Mouse (Mus musculus) erythroblast, embryonic 14.5 days (primary cell): ENCODE results near the gene Rpn2. TPM values are rescaled to one million over a fixed set of nuclear protein-coding genes. Genes with fewer than 3 reads are reported as not detected.
A peak's percentile ranks its signal among the peaks of the same experiment; 100 is the strongest.

ENCODE experiments used
- H3K27me3 ChIP-seq: 2 replicates; pipeline ENCODE4 v1.6.1; 2012; ENCODE audit warnings: inconsistent platforms; ENCODE audit not compliant: control insufficient read depth
- H3K36me3 ChIP-seq: 2 replicates; pipeline ENCODE4 v1.6.1; 2012; ENCODE audit warnings: mild to moderate bottlenecking, inconsistent platforms; ENCODE audit not compliant: control insufficient read depth
- H3K4me1 ChIP-seq: 2 replicates; pipeline ENCODE4 v1.6.1; 2012; ENCODE audit warnings: inconsistent platforms; ENCODE audit not compliant: control insufficient read depth
- H3K4me3 ChIP-seq: replicated peaks from 2 replicates; pipeline ENCODE3; 2012; ENCODE audit warnings: moderate library complexity, mild to moderate bottlenecking, inconsistent platforms
- H3K9me3 ChIP-seq: 2 replicates; pipeline ENCODE4 v1.6.1; 2012; ENCODE audit warnings: low read length, inconsistent platforms, mixed read lengths; ENCODE audit not compliant: control insufficient read depth
- GATA1 ChIP-seq: IDR thresholded peaks from 2 replicates; pipeline ENCODE4 v1.6.1; 2012; ENCODE audit warnings: low read length, inconsistent platforms, mixed read lengths
- TAL1 ChIP-seq: IDR thresholded peaks from 3 replicates; pipeline ENCODE4 v1.6.1; 2012; ENCODE audit warnings: low read length, inconsistent platforms, mixed read lengths
- polyA plus RNA-seq: library from polyadenylated mRNA; stranded (reverse); fragments of >175 nt; gene quantifications from 2 replicates; pipeline ENCODE4 v1.2.3, GENCODE M21; 2012

The Rpn2 gene
- polyA plus RNA-seq = 4.6 and 6.0 TPM in 2 replicates

DNA sequence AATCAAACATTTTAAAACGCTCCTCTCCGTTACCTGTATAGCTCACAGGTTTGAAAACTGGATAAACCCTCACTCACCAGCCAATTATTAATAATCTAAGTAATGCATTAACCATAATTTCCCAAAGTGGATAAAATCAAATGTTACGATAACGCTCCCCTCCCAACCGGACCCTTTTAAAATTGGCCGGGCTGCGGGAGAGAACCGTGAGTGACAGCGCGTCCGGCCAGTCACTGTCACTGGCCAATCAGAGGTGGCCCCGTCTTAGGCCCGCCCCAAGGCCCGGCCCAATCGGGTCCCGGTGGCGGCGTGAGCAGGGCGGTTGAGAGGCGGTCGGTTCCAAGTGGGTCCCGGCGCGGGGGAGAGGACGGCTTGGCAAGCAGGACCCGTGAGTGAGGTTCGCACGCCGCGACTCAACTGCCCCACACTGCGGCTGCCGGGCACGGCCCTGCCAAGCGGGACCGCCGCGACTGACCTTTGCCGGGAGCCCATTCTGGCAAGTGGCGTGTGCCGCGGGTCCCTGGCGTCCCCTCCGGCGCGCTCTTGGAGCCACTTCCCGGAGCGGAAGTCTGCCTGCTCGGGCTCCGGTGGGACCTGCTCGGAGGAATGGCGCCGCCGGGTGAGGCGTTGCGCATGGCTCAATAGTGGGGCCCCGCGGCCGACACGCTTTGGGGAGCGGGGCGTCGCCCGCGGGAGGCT lies at the start of gene Rpn2:
Gene Rpn2 (plus strand): TSS at position 301 of the 699 bp plus-strand sequence.
- no peaks in the 10 kb centered on the region for H3K27me3 ChIP-seq
- H3K4me1 ChIP-seq = peaks cover 29% of the 10 kb centered on the region
- H3K4me3 ChIP-seq = peak within 1 kb of the TSS; percentile 97
- peaks cover 23% of the 10 kb centered on the region for H3K36me3 ChIP-seq
- no peak for TF ChIP-seq TAL1
- TF ChIP-seq GATA1 = no peak
- no peaks in the 10 kb centered on the region for H3K9me3 ChIP-seq

DNA sequence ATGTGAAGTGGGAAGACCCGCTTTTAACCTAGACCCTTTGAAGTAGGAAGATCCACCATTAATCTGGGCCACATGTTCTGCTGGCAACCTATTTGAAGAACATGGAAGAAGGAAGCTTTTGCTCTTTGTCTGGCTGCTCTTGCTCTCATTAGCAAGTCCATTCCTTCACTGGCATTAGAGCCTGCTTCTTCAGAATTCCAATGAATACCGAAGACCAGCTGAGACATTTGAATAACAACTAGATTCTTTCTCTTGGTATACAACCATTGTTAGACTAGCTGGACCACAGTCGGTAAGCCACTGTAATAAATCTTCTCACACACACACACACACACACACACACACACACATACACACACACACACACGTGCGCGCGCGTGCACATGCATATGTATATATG lies 42.9 kb upstream of the Rpn2 start:
- no peaks in the 10 kb centered on the region for H3K27me3 ChIP-seq
- H3K9me3 ChIP-seq = no peaks in the 10 kb centered on the region
- no peak overlapping the region for H3K4me3 ChIP-seq
- no peaks in the 10 kb centered on the region for H3K36me3 ChIP-seq
- no peaks in the 10 kb centered on the region for H3K4me1 ChIP-seq
- no peak for TF ChIP-seq GATA1
- TF ChIP-seq TAL1 = no peak

DNA sequence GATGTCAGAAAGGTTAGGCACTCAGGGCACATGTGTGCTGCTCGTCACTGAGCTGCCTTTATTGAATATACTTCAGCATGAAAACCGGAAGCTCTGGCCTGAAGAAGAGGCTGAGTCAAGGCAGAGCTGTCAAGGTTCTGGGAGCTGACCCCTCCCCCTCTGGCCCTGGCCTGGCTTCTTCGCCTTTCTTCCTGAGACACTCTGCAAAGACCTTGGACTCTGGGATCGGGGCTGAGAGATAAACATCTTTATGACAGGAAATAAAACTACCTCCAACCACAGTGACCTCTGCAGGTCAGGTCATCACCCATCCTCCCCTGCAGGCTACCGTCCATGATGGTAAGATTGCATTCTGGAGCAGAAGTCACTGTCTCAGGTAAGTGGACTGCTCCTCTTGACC lies 33.8 kb upstream of the Rpn2 start:
- Histone ChIP-seq H3K36me3 (no peaks in the 10 kb centered on the region), H3K4me3 (no peak overlapping the region), H3K9me3 (no peaks in the 10 kb centered on the region), H3K4me1 (no peaks in the 10 kb centered on the region), H3K27me3 (no peaks in the 10 kb centered on the region)
- TF ChIP-seq TAL1 (no peak), GATA1 (no peak)

DNA sequence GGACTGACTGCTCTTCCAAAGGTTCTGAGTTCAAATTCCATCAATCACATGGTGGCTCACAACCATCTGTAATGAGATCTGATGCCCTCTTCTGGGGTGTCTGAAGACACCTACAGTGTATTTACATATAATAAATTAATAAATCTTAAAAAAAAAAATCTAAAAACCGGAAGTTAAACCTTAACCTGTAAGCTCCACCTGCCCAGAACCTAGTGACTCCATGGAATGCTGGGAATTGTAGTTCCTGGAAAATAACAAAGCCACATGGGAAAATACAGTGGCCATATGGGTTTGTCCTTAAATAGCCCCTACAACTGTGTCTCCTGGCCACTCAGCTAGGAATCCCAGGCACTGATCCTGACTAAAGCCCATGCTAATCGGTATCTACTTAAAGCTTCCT lies 33.2 kb upstream of the Rpn2 start:
- no peaks in the 10 kb centered on the region for H3K27me3 ChIP-seq
- H3K9me3 ChIP-seq = no peaks in the 10 kb centered on the region
- no peak overlapping the region for H3K4me3 ChIP-seq
- H3K36me3 ChIP-seq = no peaks in the 10 kb centered on the region
- TF ChIP-seq GATA1 (no peak), TAL1 (no peak)
- no peaks in the 10 kb centered on the region for H3K4me1 ChIP-seq

DNA sequence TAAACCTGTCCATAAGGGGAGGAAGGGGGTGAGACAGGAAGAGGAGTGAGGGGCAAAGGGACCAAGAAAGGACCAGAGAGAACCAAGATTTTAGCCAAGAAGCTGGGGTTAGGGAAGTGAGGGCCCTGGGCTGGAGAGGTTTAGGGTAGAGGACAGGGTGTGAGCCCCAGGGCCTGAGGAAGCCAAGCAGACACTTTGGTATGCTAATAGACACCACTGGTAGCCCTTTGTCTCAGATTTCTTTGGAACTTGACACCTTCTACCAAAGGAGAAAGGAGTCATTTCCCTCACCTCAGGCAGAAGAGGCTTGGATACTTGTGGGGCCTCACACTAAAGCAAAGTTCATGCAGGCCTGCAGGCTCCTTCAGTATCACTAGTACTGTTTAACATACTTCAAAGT lies 30.7 kb upstream of the Rpn2 start:
- TF ChIP-seq GATA1 (no peak), TAL1 (no peak)
- H3K9me3 ChIP-seq = no peaks in the 10 kb centered on the region
- no peaks in the 10 kb centered on the region for H3K36me3 ChIP-seq
- no peak overlapping the region for H3K4me3 ChIP-seq
- no peaks in the 10 kb centered on the region for H3K27me3 ChIP-seq
- H3K4me1 ChIP-seq = no peaks in the 10 kb centered on the region

DNA sequence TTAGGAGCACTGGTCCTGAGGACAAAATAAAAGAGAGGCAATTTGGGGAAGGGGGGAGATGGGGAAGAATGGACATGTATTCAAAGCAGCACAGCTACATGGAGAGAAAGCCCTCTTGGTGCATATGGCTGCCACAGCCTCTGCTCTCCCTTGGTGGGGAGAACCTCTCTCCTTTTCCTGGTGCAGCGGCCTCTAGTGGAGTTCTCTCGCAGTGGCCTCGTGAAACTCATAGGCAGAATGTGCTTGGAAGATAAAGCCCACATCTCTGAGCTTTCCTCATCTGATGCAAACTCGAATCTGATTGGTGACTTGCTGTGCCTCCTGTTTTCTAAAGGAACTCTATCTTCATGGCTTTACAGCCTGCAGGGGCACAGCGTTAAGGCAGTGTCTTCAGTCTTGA lies 19.1 kb upstream of the Rpn2 start:
- no peaks in the 10 kb centered on the region for H3K9me3 ChIP-seq
- H3K4me1 ChIP-seq = peaks cover 6% of the 10 kb centered on the region
- no peaks in the 10 kb centered on the region for H3K27me3 ChIP-seq
- H3K36me3 ChIP-seq = no peaks in the 10 kb centered on the region
- no peak for TF ChIP-seq GATA1
- no peak for TF ChIP-seq TAL1
- H3K4me3 ChIP-seq = no peak overlapping the region

DNA sequence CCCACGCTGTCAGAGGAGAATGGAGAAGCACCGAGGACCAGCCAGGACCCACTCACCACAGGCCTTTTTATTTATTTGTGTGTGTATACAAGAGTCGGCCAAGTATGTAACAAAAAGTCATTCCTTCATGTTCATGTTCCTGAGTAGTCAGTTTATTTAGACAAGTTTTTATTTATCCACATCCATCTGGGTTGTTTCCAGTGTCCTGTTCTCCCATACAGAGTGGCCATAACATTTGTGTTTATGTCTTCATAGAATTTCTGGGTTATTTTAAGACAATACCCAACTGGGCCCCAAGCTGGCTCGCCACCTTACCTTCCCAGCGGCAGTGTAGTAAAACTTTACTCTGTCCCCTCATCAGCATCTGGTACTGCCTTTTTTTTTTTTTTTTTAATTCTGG lies 16.9 kb upstream of the Rpn2 start:
- Histone ChIP-seq H3K4me3 (no peak overlapping the region), H3K4me1 (peaks cover 6% of the 10 kb centered on the region), H3K9me3 (no peaks in the 10 kb centered on the region), H3K27me3 (peaks cover 2% of the 10 kb centered on the region; the same call in 1 of the 2 replicates), H3K36me3 (no peaks in the 10 kb centered on the region)
- TF ChIP-seq GATA1 = no peak
- no peak for TF ChIP-seq TAL1

GRCm38 (mm10) chr2:157262506-157262905 lies 16.3 kb upstream of the Rpn2 start:
- Histone ChIP-seq H3K4me3 (no peak overlapping the region), H3K36me3 (no peaks in the 10 kb centered on the region), H3K4me1 (peaks cover 6% of the 10 kb centered on the region), H3K9me3 (no peaks in the 10 kb centered on the region), H3K27me3 (peaks cover 2% of the 10 kb centered on the region; the same call in 1 of the 2 replicates)
- TF ChIP-seq GATA1 = no peak
- no peak for TF ChIP-seq TAL1

GRCm38 (mm10) chr2:157263101-157263500 lies 15.7 kb upstream of the Rpn2 start:
- H3K4me3 ChIP-seq = no peak overlapping the region
- no peaks in the 10 kb centered on the region for H3K9me3 ChIP-seq
- TF ChIP-seq TAL1 (no peak), GATA1 (no peak)
- peaks cover 2% of the 10 kb centered on the region; the same call in 1 of the 2 replicates for H3K27me3 ChIP-seq
- peaks cover 6% of the 10 kb centered on the region for H3K4me1 ChIP-seq
- H3K36me3 ChIP-seq = no peaks in the 10 kb centered on the region

- H3K36me3 ChIP-seq = no peaks in the 10 kb centered on the region
- H3K4me1 ChIP-seq = peaks cover 6% of the 10 kb centered on the region
- H3K4me3 ChIP-seq = no peak overlapping the region
- H3K27me3 ChIP-seq = peaks cover 2% of the 10 kb centered on the region; the same call in 1 of the 2 replicates
- no peaks in the 10 kb centered on the region for H3K9me3 ChIP-seq
- TF ChIP-seq GATA1 (no peak), TAL1 (no peak)
These were observed 15.0 kb upstream of the Rpn2 start for GRCm38 (mm10) chr2:157263832-157264231.
